Mouse (Mus musculus) brain, embryonic 14.5 days (tissue): ENCODE measurements at regions not wholly inside any gene's neighbourhood (a gene's known extent, or its start where the extent isn't known, plus 50 kb on each side); places are given as distances from the start of the nearest gene placed in this dataset.

Source experiments
- CTCF ChIP-seq: fragments of 200-500 bp; IDR thresholded peaks from 2 replicates; pipeline ENCODE4 v1.5.1; 2012; ENCODE audit warnings: inconsistent platforms, mild to moderate bottlenecking, moderate library complexity, borderline replicate concordance; ENCODE audit not compliant: insufficient read depth, insufficient read length; ENCODE audit errors: extremely low read depth
- POLR2A ChIP-seq: fragments of 200-500 bp; IDR thresholded peaks from 2 replicates; pipeline ENCODE4 v1.6.1; 2012; ENCODE audit warnings: mild to moderate bottlenecking, inconsistent platforms, borderline replicate concordance; ENCODE audit not compliant: poor library complexity, insufficient read depth, insufficient read length, severe bottlenecking; ENCODE audit errors: extremely low read depth

DNA sequence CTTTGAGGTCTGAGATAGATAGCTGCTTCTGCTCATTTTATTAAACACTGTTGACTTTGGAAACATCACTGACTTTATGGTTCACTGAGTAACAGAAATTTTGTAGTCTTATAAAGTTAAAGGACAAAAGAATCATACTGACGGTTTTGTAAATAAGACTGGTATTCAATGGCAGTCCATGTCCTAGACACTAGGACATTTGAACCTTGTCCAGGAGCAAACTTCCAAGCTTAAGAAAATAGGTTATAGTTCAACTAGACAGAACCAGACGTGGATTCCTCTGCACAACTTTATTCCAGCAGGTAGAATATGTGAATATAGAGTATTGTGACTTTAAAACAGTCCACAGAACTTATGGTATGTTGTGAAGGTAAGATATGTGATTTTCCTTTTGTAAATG is 635.0 kb upstream of the Cntnap5b start:
- TF ChIP-seq POLR2A: no peak
- TF ChIP-seq CTCF: no peak
